Mouse (Mus musculus): ENCODE results near the gene Avpr1a. TPM values are rescaled to one million over a fixed set of nuclear protein-coding genes. Genes with fewer than 3 reads are reported as not detected.

Avpr1a gene
- polyA plus RNA-seq, 1 experiment from 2014 or later, result not detected

DNA sequence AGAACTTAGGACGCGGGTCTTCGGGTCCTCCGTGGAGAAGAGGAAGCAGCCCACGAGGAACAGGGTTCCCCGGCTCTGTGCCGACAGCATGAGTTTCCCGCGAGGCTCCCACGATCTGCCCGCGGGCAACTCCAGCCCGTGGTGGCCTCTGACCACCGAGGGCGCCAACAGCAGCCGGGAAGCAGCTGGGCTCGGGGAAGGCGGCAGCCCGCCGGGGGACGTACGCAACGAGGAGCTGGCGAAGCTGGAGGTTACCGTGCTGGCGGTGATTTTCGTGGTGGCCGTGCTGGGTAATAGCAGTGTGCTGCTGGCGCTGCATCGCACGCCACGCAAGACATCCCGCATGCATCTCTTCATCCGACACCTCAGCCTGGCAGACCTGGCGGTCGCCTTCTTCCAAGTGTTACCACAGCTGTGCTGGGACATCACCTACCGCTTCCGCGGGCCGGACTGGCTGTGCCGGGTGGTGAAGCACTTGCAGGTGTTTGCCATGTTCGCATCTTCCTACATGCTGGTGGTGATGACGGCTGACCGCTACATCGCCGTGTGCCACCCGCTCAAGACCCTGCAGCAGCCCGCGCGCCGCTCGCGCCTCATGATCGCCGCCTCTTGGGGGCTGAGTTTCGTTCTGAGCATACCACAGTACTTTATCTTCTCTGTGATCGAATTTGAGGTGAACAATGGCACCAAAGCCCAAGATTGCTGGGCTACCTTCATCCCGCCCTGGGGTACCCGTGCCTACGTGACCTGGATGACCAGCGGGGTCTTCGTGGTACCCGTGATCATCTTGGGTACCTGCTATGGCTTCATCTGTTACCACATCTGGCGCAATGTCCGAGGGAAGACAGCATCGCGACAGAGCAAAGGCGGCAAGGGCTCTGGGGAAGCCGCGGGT lies 665 bp downstream of the Avpr1a start:
- peaks cover 6 to 10% of the 10 kb centered on the region in 2 experiments; a peak in 2 of 4 replicates for H3K4me1 ChIP-seq (ENCODE audit: control insufficient read depth in 2 of 2, insufficient read depth in 2 of 2, low read length in 2 of 2)
- H3K4me2 ChIP-seq (ENCODE audit: low read length), result peak overlapping the region; percentile 97
- peaks cover 38% of the 10 kb centered on the region for H3K27me3 ChIP-seq (ENCODE audit: control insufficient read depth, insufficient read depth, low read length)
- peak overlapping the region; percentile 41 to 49 for H3K4me3 ChIP-seq (ENCODE audit: control insufficient read depth in 1 of 2, insufficient read depth in 1 of 2, low read depth in 1 of 2, low read length in 2 of 2)
- ATAC-seq (ENCODE audit: insufficient number of reproducible peaks, insufficient read depth, low FRiP score, low read depth), result no peak; the same call in 1 of the 2 replicates
- WGBS, result 2% methylated on average over 70 of the region's 70 CpGs
- no peaks in the 10 kb centered on the region for H3K9me3 ChIP-seq (ENCODE audit: control insufficient read depth, low read length)
- H3K9ac ChIP-seq (ENCODE audit: low read length), result peak overlapping the region; percentile 34; the same call in 1 of the 2 replicates
- H3K36me3 ChIP-seq (ENCODE audit: control insufficient read depth, insufficient read depth, low read length), result no peaks in the 10 kb centered on the region
- no peak overlapping the region for H3K27ac ChIP-seq (replicated peaks in 1 of 2; ENCODE audit: control insufficient read depth in 1 of 2, insufficient read depth in 1 of 2, low read depth in 2 of 2, low read length in 2 of 2)

DNA sequence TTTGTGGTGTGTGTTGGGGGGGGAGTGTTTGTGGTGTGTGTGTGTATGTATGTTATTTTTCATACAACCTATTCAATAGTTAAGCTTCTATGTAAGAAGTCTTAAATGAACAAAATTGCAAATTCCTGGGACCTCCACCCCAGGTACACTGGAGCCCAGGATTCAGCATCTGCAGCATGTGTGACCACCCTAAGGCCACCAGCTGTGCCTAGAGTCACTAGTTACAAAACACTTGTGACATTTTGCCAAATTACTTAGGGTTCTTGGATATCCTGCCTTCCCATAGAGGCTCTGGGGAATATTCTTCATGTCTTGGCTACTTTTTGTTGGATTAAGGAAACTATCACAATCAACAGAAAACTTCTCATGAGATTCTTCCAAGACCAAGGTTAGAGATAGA lies 1.6 kb downstream of the Avpr1a start:
- peaks cover 38% of the 10 kb centered on the region for H3K27me3 ChIP-seq (ENCODE audit: control insufficient read depth, insufficient read depth, low read length)
- ATAC-seq (ENCODE audit: insufficient number of reproducible peaks, insufficient read depth, low FRiP score, low read depth), result no peak
- no peak overlapping the region for H3K27ac ChIP-seq (replicated peaks in 1 of 2; ENCODE audit: control insufficient read depth in 1 of 2, insufficient read depth in 1 of 2, low read depth in 2 of 2, low read length in 2 of 2)
- no peak overlapping the region for H3K9ac ChIP-seq (ENCODE audit: low read length)
- H3K4me3 ChIP-seq (ENCODE audit: control insufficient read depth in 1 of 2, insufficient read depth in 1 of 2, low read depth in 1 of 2, low read length in 2 of 2), result no peak overlapping the region
- H3K4me2 ChIP-seq (ENCODE audit: low read length), result no peak overlapping the region
- no peaks in the 10 kb centered on the region for H3K36me3 ChIP-seq (ENCODE audit: control insufficient read depth, insufficient read depth, low read length)
- H3K4me1 ChIP-seq (ENCODE audit: control insufficient read depth in 2 of 2, insufficient read depth in 2 of 2, low read length in 2 of 2), result peaks cover 6 to 10% of the 10 kb centered on the region in 2 experiments; a peak in 2 of 4 replicates
- H3K9me3 ChIP-seq (ENCODE audit: control insufficient read depth, low read length), result no peaks in the 10 kb centered on the region

DNA sequence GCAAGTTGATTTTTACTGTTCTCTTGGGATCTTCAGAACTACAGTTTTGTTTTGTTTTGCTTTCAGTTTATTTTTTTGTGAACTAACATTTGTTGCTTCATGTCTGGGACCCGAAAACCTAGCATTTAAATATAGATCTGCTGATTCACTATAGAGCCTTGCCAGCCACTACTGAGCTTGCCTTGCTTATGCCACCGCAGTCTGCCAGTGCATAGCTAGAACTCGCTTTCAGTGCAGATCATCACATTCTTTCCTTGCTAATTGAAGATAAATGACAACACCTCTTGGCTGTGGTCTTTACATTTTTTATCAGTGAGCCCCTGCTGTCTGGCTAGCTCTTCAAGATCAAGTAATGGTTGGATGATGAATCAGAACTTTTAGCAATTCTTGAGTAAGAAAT lies 5.2 kb downstream of the Avpr1a start:
- Histone ChIP-seq H3K27me3 (ENCODE audit: control insufficient read depth, insufficient read depth, low read length) (peaks cover 24% of the 10 kb centered on the region), H3K4me2 (ENCODE audit: low read length) (no peak overlapping the region), H3K4me1 (ENCODE audit: control insufficient read depth in 2 of 2, insufficient read depth in 2 of 2, low read length in 2 of 2) (peaks cover 6% of the 10 kb centered on the region in 2 experiments; a peak in 2 of 4 replicates), H3K27ac (replicated peaks in 1 of 2; ENCODE audit: control insufficient read depth in 1 of 2, insufficient read depth in 1 of 2, low read depth in 2 of 2, low read length in 2 of 2) (no peak overlapping the region), H3K9me3 (ENCODE audit: control insufficient read depth, low read length) (no peaks in the 10 kb centered on the region), H3K36me3 (ENCODE audit: control insufficient read depth, insufficient read depth, low read length) (no peaks in the 10 kb centered on the region), H3K9ac (ENCODE audit: low read length) (no peak overlapping the region), H3K4me3 (ENCODE audit: control insufficient read depth in 1 of 2, insufficient read depth in 1 of 2, low read depth in 1 of 2, low read length in 2 of 2) (no peak overlapping the region)
- 41% methylated on average over 3 of the region's 3 CpGs for WGBS
- no peak for ATAC-seq (ENCODE audit: insufficient number of reproducible peaks, insufficient read depth, low FRiP score, low read depth)

DNA sequence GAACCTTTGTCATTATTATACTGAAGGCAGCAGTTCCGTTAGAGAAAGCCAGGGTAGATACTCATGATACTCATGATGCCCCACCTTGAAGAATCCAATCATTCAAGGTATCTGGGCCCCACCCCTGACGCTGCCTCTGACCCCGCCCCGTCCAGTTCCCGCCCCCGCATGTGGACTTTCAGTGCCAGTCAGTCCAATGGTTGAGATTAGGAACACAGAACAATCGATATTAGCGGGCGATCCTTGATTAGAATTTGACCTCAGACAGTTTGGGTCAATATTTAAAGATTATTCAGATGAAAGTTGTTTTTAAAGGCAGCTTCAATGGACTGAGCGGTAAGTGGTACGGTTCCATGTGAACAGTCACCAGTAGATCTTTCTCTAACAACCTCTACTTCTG lies 7.5 kb downstream of the Avpr1a start:
- no peak for ATAC-seq (ENCODE audit: insufficient number of reproducible peaks, insufficient read depth, low FRiP score, low read depth)
- Histone ChIP-seq H3K9me3 (ENCODE audit: control insufficient read depth, low read length) (no peaks in the 10 kb centered on the region; the same call in 1 of the 2 replicates), H3K27me3 (ENCODE audit: control insufficient read depth, insufficient read depth, low read length) (peaks cover 5% of the 10 kb centered on the region; the same call in 1 of the 2 replicates), H3K27ac (replicated peaks in 1 of 2; ENCODE audit: control insufficient read depth in 1 of 2, insufficient read depth in 1 of 2, low read depth in 2 of 2, low read length in 2 of 2) (no peak overlapping the region), H3K4me1 (ENCODE audit: control insufficient read depth in 2 of 2, insufficient read depth in 2 of 2, low read length in 2 of 2) (no peaks in the 10 kb centered on the region), H3K4me2 (ENCODE audit: low read length) (no peak overlapping the region), H3K36me3 (ENCODE audit: control insufficient read depth, insufficient read depth, low read length) (no peaks in the 10 kb centered on the region), H3K9ac (ENCODE audit: low read length) (no peak overlapping the region), H3K4me3 (ENCODE audit: control insufficient read depth in 1 of 2, insufficient read depth in 1 of 2, low read depth in 1 of 2, low read length in 2 of 2) (no peak overlapping the region)
- 85% methylated on average over 11 of the region's 11 CpGs for WGBS

DNA sequence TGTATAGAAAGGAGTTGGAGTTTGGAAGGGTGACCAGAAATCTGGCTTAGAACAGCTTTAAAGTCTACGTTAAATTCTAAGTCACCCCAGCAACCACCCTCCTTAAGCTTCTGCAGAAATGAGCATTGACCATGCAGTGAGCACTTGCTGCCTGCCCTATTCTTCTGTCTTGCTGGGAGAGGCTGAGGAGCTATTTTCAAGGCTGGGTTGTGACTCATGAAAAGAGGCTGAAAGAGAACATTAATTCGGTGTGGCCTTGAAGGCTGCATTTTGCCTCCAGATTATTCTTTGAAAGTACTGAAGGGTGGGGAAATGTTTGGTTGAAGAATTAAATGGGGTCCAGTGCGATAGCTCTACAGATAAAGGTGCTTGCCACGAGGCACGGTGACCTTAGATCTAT lies 28.5 kb downstream of the Avpr1a start:
- no peak for ATAC-seq (ENCODE audit: insufficient number of reproducible peaks, insufficient read depth, low FRiP score, low read depth)
- 86% methylated on average over 5 of the region's 5 CpGs for WGBS

DNA sequence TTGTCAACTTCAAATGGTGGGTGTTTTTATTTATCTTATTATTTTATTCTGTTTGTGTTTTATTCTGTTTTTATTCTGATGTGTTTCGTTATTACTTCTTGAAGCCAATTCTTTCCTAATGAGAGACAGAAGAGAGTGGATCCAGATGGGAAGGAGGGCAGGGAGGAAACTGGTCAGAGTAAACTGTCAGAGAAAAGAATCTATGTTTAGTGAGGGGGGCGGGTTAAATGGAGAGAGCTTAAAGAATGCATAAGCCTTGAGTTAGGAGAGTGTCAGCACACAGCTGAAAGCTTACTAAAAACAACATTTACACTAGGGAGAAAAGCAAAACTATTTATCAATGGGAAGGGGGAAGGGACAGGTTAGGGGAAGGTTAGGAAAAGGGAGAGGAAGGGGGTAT lies 50.3 kb downstream of the Avpr1a start:
- WGBS, result 54% methylated on average over 2 of the region's 2 CpGs
- Histone ChIP-seq H3K27ac (replicated peaks in 1 of 2; ENCODE audit: control insufficient read depth in 1 of 2, insufficient read depth in 1 of 2, low read depth in 2 of 2, low read length in 2 of 2) (no peak overlapping the region), H3K9ac (ENCODE audit: low read length) (no peak overlapping the region), H3K4me3 (ENCODE audit: control insufficient read depth in 1 of 2, insufficient read depth in 1 of 2, low read depth in 1 of 2, low read length in 2 of 2) (no peak overlapping the region), H3K9me3 (ENCODE audit: control insufficient read depth, low read length) (no peaks in the 10 kb centered on the region), H3K4me2 (ENCODE audit: low read length) (no peak overlapping the region), H3K36me3 (ENCODE audit: control insufficient read depth, insufficient read depth, low read length) (no peaks in the 10 kb centered on the region), H3K4me1 (ENCODE audit: control insufficient read depth in 2 of 2, insufficient read depth in 2 of 2, low read length in 2 of 2) (no peaks in the 10 kb centered on the region), H3K27me3 (ENCODE audit: control insufficient read depth, insufficient read depth, low read length) (no peaks in the 10 kb centered on the region)
- ATAC-seq (ENCODE audit: insufficient number of reproducible peaks, insufficient read depth, low FRiP score, low read depth), result no peak

More for the DNA sequence above, 28.5 kb downstream of the Avpr1a start:
- Histone ChIP-seq H3K36me3 (ENCODE audit: control insufficient read depth, insufficient read depth, low read length) (no peaks in the 10 kb centered on the region), H3K27ac (replicated peaks in 1 of 2; ENCODE audit: control insufficient read depth in 1 of 2, insufficient read depth in 1 of 2, low read depth in 2 of 2, low read length in 2 of 2) (no peak overlapping the region), H3K4me2 (ENCODE audit: low read length) (no peak overlapping the region), H3K4me3 (ENCODE audit: control insufficient read depth in 1 of 2, insufficient read depth in 1 of 2, low read depth in 1 of 2, low read length in 2 of 2) (no peak overlapping the region), H3K9me3 (ENCODE audit: control insufficient read depth, low read length) (no peaks in the 10 kb centered on the region), H3K27me3 (ENCODE audit: control insufficient read depth, insufficient read depth, low read length) (no peaks in the 10 kb centered on the region), H3K9ac (ENCODE audit: low read length) (no peak overlapping the region), H3K4me1 (ENCODE audit: control insufficient read depth in 2 of 2, insufficient read depth in 2 of 2, low read length in 2 of 2) (no peaks in the 10 kb centered on the region)

DNA sequence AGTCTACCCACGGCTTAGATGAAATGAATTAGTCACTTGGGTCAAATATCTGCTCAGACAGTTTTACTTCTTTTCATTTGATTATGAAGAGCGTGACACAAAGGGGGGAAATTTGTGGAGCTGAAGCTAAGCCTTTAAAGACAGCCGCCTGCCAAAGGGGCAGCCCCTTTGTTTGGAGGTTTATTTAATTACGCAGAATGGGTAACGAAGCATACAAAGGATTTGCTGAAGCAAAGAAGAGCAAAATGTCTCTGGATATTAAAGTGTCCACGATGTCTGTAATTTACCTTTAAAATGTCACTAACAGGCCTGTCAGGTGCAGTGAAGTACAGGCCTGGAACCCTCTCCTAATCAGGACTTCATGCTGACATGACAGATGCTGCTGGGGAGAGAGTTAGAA lies 51.0 kb downstream of the Avpr1a start:
- no peak for ATAC-seq (ENCODE audit: insufficient number of reproducible peaks, insufficient read depth, low FRiP score, low read depth)
- Histone ChIP-seq H3K9ac (ENCODE audit: low read length) (no peak overlapping the region), H3K4me1 (ENCODE audit: control insufficient read depth in 2 of 2, insufficient read depth in 2 of 2, low read length in 2 of 2) (no peaks in the 10 kb centered on the region), H3K4me3 (ENCODE audit: control insufficient read depth in 1 of 2, insufficient read depth in 1 of 2, low read depth in 1 of 2, low read length in 2 of 2) (no peak overlapping the region), H3K4me2 (ENCODE audit: low read length) (no peak overlapping the region), H3K36me3 (ENCODE audit: control insufficient read depth, insufficient read depth, low read length) (no peaks in the 10 kb centered on the region), H3K9me3 (ENCODE audit: control insufficient read depth, low read length) (no peaks in the 10 kb centered on the region), H3K27ac (replicated peaks in 1 of 2; ENCODE audit: control insufficient read depth in 1 of 2, insufficient read depth in 1 of 2, low read depth in 2 of 2, low read length in 2 of 2) (no peak overlapping the region), H3K27me3 (ENCODE audit: control insufficient read depth, insufficient read depth, low read length) (no peaks in the 10 kb centered on the region)
- WGBS, result 84% methylated on average over 6 of the region's 6 CpGs
